Mouse (Mus musculus) forebrain, embryonic 14.5 days (tissue): Measurements from ENCODE around the gene Olfr523. TPM values are rescaled to one million over a fixed set of nuclear protein-coding genes. Genes with fewer than 3 reads are reported as not detected.

ENCODE experiments used
- ATAC-seq: fragments of 200-750 bp; cut with Nextera tagmentation; 2 replicates; pipeline ENCODE4 v1.8.0; 2017; ENCODE audit warnings: mild to moderate bottlenecking, moderate library complexity
- DNase-seq: peaks from one replicate; pipeline ENCODE4 v3.0.0-alpha.2; 2015; ENCODE audit warnings: low spot score
- H3K27ac ChIP-seq: fragments of 300-500 bp; sonication (generic); 2 replicates; pipeline ENCODE4 v1.5.1; 2014; ENCODE audit warnings: low read depth, mild to moderate bottlenecking, control low read depth, low read length, moderate library complexity
- H3K27me3 ChIP-seq: fragments of 300-500 bp; sonication (generic); replicated peaks from 2 replicates; pipeline ENCODE4 v1.6.1; 2014; ENCODE audit warnings: low read length, control low read depth, mixed read lengths; ENCODE audit not compliant: control insufficient read depth, insufficient read depth
- H3K36me3 ChIP-seq: fragments of 300-500 bp; sonication (generic); 2 replicates; pipeline ENCODE4 v1.6.1; 2014; ENCODE audit warnings: low read length, control low read depth; ENCODE audit not compliant: control insufficient read depth, insufficient read depth
- H3K4me1 ChIP-seq: fragments of 300-500 bp; sonication (generic); 2 replicates; pipeline ENCODE4 v1.6.1; 2014; ENCODE audit warnings: antibody characterized with exemption, low read length, control low read depth; ENCODE audit not compliant: control insufficient read depth, insufficient read depth
- H3K4me2 ChIP-seq: fragments of 300-500 bp; sonication (generic); 2 replicates; pipeline ENCODE4 v1.6.1; 2014; ENCODE audit warnings: mild to moderate bottlenecking, control low read depth, low read length
- H3K4me3 ChIP-seq: fragments of 300-500 bp; sonication (generic); 2 replicates; pipeline ENCODE4 v1.5.1; 2014; ENCODE audit warnings: low read depth, low read length, control low read depth
- H3K9ac ChIP-seq: fragments of 300-500 bp; sonication (generic); 2 replicates; pipeline ENCODE4 v1.6.1; 2014; ENCODE audit warnings: mild to moderate bottlenecking, low read length, control low read depth, moderate library complexity
- H3K9me3 ChIP-seq: fragments of 300-500 bp; sonication (generic); replicated peaks from 2 replicates; pipeline ENCODE4 v1.6.1; 2016; ENCODE audit warnings: low read length, control low read depth, mixed read lengths; ENCODE audit not compliant: control insufficient read depth
- WGBS: fragments of 180-500 bp; shearing (Covaris S2); extraction: QIAGEN DNeasy Blood & Tissue Kit; methylation state at CpG from one replicate; pipeline ENCODE4 v1.1.7; 2014; 5-methylcytosine and 5-hydroxymethylcytosine counted together
- polyA plus RNA-seq: library from polyadenylated mRNA; unstranded; fragments of >200 nt; fragmentation: Nextera tagmentation; extraction: Ambion mirVana; gene quantifications from 2 replicates; pipeline ENCODE4 v1.2.1, GENCODE M21; 2014

The Olfr523 gene
- polyA plus RNA-seq, 1 experiment from 2014 or later, result not detected

DNA sequence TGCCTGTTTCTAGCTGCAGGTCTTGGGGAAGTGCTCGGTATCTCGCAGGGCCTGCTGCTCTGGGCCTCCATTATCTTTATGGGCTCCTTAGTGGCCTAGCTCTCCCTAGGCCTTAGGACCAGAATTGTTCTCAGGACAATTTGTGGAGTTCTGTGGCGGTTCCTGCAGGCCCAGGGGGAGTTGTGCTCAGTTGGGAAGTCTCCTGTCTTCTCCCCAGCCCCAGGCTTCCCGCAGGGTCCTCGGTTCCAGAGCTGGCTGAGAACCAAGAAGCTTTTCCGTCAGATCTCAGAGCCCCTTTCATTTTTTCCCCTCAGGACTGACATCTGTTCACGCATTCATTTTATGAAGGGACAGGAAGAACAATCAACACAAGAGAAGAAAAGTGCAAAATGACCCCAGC is 8.4 kb upstream of the Olfr523 start, which contains the start of gene Olfr522:
TSS of gene Olfr522 (minus strand) at position 101 of the 400 bp plus-strand sequence.
- Histone ChIP-seq H3K27ac (no peak within 1 kb of the TSS), H3K4me1 (no peaks in the 10 kb centered on the region), H3K4me2 (no peak within 1 kb of the TSS), H3K9me3 (no peaks in the 10 kb centered on the region), H3K9ac (no peak within 1 kb of the TSS), H3K4me3 (no peak within 1 kb of the TSS), H3K27me3 (no peaks in the 10 kb centered on the region), H3K36me3 (no peaks in the 10 kb centered on the region)
- DNase-seq, result no peak
- 76% methylated on average over 7 of the region's 7 CpGs for WGBS
- ATAC-seq, result no peak

DNA sequence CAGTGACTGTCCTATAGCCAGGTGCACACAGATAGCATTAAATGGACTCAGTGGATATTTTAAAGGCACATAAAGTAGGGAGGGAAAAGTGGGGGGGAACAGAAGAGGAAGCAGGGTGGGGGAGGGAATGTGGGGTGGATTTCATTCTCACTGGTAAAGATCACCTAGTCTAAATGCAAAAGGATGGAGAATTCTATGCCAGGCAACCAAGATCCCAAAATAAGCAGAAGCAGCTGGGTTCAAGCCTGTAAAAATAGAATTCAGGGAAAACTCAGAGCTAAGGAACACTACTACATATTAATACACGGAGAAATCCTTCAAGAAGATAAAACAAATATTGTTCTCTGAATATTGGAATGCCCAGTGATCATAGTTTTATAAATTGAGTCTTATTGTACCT is 5.1 kb upstream of the Olfr523 start:
- Histone ChIP-seq H3K9me3 (no peaks in the 10 kb centered on the region), H3K4me2 (no peak overlapping the region), H3K9ac (no peak overlapping the region), H3K36me3 (no peaks in the 10 kb centered on the region), H3K27me3 (no peaks in the 10 kb centered on the region), H3K4me3 (no peak overlapping the region), H3K4me1 (no peaks in the 10 kb centered on the region), H3K27ac (no peak overlapping the region)
- ATAC-seq, result no peak
- WGBS, result 82% methylated on average over 1 of the region's 1 CpGs
- no peak for DNase-seq

DNA sequence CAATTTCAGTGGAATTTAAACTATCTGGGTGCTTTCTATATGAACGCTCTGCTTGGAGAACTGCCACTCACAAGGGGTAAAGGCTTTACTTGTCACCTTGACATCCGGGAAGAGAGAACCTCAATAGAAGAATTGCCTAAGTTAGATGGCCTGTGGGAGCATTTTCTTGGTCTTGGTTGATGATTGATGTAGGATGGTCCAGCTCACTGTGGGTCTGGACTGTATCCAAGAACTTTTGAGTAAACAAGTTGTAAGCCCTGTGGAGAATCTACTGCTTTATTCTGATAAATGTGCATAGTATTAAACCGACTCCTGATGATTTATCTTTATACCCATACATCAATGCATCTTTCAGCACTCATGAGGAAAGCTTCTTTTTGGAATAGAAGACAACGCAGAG is 3.6 kb upstream of the Olfr523 start:
- H3K4me3 ChIP-seq, result no peak overlapping the region
- no peaks in the 10 kb centered on the region for H3K36me3 ChIP-seq
- no peak overlapping the region for H3K4me2 ChIP-seq
- H3K27me3 ChIP-seq, result no peaks in the 10 kb centered on the region
- no peaks in the 10 kb centered on the region for H3K9me3 ChIP-seq
- no peak overlapping the region for H3K27ac ChIP-seq
- H3K9ac ChIP-seq, result no peak overlapping the region
- ATAC-seq, result no peak
- 86% methylated on average over 4 of the region's 4 CpGs for WGBS
- no peaks in the 10 kb centered on the region for H3K4me1 ChIP-seq
- no peak for DNase-seq

DNA sequence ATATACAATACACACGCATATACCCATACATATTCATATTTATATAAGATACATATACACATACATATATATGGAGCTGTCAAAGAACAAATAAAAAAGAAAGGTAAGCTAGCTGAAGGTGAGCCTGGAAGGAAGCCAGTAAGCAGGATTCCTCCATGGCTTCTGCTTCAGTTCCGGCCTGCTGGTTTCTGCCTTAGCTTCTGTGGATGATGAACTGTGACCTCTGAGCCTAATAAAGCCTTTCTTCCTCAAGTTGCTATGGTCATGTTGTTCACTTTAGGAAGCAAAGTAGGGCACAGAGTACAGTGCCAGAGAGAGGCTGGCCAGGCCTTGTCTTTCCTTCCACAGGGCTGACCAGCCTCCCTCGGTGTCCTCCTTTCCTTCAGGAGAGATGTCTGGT is 2.2 kb upstream of the Olfr523 start:
- WGBS, result 95% methylated on average over 3 of the region's 3 CpGs
- Histone ChIP-seq H3K4me3 (no peak overlapping the region), H3K36me3 (no peaks in the 10 kb centered on the region), H3K27ac (no peak overlapping the region), H3K4me2 (no peak overlapping the region), H3K9me3 (no peaks in the 10 kb centered on the region), H3K9ac (no peak overlapping the region), H3K27me3 (no peaks in the 10 kb centered on the region), H3K4me1 (no peaks in the 10 kb centered on the region)
- DNase-seq, result no peak
- no peak for ATAC-seq

GRCm38 (mm10) chr7:140179176-140179575 is 6.2 kb downstream of the Olfr523 start:
- ATAC-seq (no peak), DNase-seq (no peak)
- Histone ChIP-seq H3K9ac (no peak overlapping the region), H3K4me2 (no peak overlapping the region), H3K4me3 (no peak overlapping the region), H3K9me3 (no peaks in the 10 kb centered on the region), H3K27ac (no peak overlapping the region), H3K4me1 (no peaks in the 10 kb centered on the region), H3K36me3 (no peaks in the 10 kb centered on the region), H3K27me3 (no peaks in the 10 kb centered on the region)
- 81% methylated on average over 2 of the region's 2 CpGs for WGBS

DNA sequence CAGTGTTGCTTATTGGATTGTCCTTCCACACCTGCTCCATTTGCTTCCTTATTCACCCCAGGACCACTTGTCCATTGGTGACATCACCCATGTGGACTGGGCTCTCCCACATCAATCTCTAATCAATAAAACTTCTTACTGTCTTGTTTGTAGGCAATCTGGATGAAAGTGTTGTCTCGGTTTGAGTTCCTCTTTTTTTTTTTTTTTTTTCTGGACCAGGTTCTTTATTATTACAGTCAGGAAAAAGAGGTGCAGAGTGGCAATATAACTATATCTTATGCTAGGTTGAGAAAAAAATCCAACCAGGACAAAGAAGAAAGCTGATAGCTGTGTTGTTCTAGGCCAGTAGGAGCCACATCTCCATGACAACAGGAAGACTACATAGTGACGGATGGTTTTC is 7.7 kb downstream of the Olfr523 start:
- H3K4me1 ChIP-seq, result no peaks in the 10 kb centered on the region
- WGBS, result 89% methylated on average over 2 of the region's 2 CpGs
- no peaks in the 10 kb centered on the region for H3K9me3 ChIP-seq
- H3K4me2 ChIP-seq, result no peak overlapping the region
- no peaks in the 10 kb centered on the region for H3K36me3 ChIP-seq
- ATAC-seq, result no peak
- no peak overlapping the region for H3K27ac ChIP-seq
- no peaks in the 10 kb centered on the region for H3K27me3 ChIP-seq
- no peak overlapping the region for H3K4me3 ChIP-seq
- no peak for DNase-seq
- no peak overlapping the region for H3K9ac ChIP-seq

DNA sequence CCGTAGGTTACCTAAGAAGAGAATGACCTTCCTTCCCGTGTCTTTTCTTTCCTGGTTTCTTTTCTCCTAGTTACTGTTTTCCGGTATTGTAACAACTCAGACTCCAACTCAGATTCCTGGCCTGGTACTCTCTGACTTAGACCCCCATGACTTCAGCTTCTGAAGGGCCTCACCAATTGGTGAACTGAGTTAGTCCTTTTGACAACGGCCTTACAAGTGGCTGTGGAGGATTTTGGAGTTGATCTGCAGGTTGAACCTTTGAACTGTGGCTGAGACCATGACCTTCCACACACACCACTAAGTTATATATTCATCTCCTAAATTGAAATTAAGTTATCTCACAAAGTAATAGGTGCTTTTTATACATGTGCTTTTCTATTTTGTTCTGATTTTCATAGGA is 11.2 kb downstream of the Olfr523 start:
- no peak overlapping the region for H3K9ac ChIP-seq
- H3K27me3 ChIP-seq, result no peaks in the 10 kb centered on the region
- ATAC-seq (no peak), DNase-seq (no peak)
- H3K9me3 ChIP-seq, result no peaks in the 10 kb centered on the region
- WGBS, result 91% methylated on average over 4 of the region's 4 CpGs
- H3K4me3 ChIP-seq, result no peak overlapping the region
- no peaks in the 10 kb centered on the region for H3K36me3 ChIP-seq
- H3K4me2 ChIP-seq, result no peak overlapping the region
- no peak overlapping the region for H3K27ac ChIP-seq
- H3K4me1 ChIP-seq, result no peaks in the 10 kb centered on the region

DNA sequence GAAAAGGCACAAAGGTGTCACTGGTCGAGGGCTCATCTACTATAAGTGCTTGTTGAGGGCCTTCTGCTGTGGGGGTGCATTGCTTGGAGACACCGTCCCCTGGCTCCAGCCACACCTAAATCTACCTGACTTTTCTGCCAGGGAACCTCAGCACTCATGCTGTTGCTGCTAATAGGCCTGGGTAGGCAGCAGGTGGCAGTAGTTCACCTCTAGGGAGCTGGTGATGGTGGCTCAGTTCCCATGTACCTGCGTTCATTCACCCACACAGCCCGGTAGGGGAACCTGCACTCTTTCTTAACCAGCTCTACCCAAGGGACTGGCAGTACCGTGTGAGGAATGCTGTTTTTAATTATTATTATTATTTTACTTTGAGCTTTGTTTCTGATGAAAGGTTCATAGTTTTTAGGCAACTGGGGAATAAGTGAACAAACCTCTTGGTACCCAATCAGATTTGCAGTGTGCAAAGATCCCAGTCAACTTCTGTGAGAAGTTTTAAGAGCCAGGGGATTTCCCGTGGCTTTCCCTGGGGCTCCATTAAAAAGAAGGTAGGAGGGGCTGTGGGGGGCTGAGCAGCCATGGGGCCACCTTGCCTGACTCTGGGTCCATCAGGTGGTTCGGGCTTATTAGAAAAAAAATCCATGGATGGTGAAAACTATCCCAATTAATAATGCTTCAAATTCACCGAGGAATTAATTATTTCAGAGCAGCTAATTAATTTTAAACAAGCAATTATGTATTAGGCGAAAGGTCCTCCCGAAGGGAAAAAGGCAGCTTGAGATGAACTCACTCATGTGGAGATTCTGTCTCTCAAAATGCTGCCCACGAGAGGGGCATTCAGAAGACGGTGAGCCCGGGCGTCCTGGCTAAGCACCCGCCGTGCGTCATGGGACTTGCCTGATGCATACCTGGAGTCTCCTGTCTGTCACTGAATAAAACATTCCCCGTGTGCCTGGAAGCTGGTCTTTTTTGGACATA is 13.9 kb downstream of the Olfr523 start:
- Histone ChIP-seq H3K27me3 (no peaks in the 10 kb centered on the region), H3K4me1 (no peaks in the 10 kb centered on the region), H3K9ac (no peak overlapping the region), H3K27ac (no peak overlapping the region), H3K4me3 (no peak overlapping the region), H3K9me3 (no peaks in the 10 kb centered on the region), H3K36me3 (no peaks in the 10 kb centered on the region), H3K4me2 (no peak overlapping the region)
- no peak for ATAC-seq
- 45% methylated on average over 18 of the region's 18 CpGs for WGBS
- no peak for DNase-seq

DNA sequence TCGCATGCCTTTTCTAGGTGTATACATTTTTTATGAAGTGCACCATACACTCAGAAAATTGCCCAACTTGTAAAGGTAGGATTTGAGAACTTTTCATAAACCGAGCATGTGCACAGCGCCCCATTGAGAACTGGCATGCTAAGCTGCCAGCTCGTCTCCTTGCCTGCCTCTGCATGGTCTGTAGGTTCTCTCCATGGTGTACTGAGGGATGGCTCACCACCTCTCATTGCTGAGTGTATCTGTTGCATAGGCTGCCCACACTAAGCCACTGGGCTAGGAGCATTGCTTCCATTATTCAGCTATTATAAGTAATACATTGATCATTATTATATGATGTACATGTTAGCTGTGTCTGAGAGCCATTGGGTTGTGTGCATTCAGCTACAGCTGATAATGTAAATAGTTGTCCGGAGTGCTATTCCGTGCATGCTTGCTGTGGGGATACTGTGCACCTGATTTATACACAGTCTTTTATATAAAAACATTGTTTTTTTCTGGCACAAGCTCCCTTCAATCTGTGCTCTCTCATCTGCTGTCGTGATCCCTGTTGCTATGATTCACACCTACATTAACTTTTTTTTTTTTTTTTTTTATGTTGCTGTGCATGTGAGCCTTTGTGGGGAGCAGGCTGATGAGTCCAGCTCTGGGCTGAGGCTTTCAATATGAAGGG is 14.8 kb downstream of the Olfr523 start:
- no peak for DNase-seq
- no peaks in the 10 kb centered on the region for H3K9me3 ChIP-seq
- no peaks in the 10 kb centered on the region for H3K36me3 ChIP-seq
- no peak overlapping the region for H3K9ac ChIP-seq
- 85% methylated on average over 7 of the region's 7 CpGs for WGBS
- H3K27me3 ChIP-seq, result no peaks in the 10 kb centered on the region
- no peak overlapping the region for H3K27ac ChIP-seq
- no peaks in the 10 kb centered on the region for H3K4me1 ChIP-seq
- no peak for ATAC-seq
- H3K4me3 ChIP-seq, result no peak overlapping the region
- no peak overlapping the region for H3K4me2 ChIP-seq
